Mouse (Mus musculus): ENCODE measurements around the gene Selenoo.

Selenoo gene

DNA sequence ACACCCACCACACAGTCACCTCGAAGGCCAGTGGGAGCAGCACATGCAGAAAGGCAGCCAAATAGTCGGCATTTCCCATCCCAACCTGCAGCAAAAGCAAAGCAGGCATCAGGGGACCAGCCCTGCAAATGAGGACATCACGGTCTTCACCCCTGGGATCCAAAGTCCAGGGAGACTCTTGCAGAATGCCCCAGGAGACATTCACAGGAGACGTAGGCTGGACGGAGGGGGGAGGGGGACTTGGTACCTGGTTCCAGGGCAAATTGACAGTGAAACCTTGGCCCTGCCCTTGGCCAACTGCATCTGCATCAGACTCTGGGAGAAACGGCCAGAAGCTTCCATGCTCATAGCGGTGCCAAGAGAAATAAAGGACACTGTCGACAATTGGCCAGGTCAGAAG is 37.7 kb downstream of the Selenoo start:
- DNase-seq (ENCODE audit: low read depth, low spot score) = no peak

DNA sequence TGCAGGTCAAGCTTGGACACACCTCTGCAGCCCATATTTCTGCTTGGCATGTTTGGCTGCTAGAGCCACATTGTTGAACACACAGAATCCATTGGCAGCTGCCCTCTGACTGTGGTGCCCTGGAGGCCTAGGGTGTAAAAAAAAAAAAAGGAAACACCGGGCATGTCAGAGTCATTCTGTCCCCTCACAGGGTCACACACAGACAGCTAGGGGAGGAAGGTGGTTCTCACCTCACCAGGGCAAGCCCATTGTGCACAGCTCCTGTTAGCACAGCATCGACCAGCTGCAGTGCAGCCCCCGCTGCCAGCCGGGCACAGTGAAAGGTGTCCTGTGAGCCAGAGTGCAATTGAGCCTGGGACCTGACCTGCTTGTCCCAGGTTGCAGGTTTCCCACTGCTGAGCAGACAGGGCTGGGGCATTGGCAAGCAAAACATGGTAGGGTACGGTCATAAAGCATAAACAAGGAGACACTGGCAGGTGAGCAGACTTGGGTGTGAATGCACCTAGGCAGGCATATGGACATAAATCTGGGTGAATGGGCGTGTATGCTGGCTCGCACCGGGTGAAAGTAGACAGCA is 38.6 kb downstream of the Selenoo start:
- DNase-seq (ENCODE audit: low read depth, low spot score) = no peak

DNA sequence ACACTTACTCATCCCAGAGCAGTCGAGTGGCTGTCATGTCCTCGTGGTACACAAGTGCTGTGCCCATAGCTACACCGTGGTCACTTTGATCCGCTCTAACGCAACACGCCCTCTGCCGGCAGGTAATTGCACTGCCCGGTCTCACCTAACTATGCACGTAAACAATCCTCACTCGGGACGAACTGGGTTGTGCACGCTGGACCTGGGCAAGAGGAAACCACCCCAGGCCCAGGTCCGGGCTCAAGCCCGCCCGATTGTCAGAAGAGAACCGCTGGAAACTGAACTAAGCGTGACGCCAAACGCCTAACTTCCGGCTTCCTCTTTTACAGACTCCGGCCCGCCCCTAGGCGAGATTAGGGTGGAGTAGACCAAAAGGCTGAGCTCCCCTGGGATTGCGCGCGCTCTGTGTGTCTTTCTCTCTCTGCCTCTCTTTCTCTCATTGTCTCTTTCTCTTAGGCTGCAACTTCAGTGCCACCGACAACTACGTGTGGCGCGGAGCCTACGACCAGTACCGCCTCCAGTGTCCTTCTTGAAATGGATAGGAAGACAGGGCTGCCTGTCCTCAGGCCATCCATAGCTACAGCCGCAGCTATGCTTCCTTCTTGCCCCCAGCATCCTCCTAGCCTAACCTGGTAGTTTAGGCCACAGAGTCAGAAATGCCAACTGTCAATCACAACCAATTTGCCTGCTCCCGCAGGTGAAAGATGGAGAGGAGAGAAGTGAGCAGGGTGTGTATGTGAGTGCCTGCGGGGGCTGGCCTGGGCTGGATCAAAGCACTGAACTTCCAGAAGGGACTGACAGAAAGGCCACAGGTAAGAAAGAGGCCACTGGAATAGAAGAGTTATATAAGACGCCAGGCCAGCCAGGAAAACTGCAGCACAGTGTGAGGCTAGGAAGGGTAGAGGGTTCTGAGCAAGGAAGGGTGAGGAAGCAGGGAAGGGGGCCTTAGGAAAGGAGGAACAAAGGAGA is 39.8 kb downstream of the Selenoo start, which contains the start of gene Hdac10:
Gene Hdac10, minus strand, starts transcription at position 319 of the 969 bp plus-strand sequence.
- peak; percentile 85 for DNase-seq (ENCODE audit: low read depth, low spot score)

DNA sequence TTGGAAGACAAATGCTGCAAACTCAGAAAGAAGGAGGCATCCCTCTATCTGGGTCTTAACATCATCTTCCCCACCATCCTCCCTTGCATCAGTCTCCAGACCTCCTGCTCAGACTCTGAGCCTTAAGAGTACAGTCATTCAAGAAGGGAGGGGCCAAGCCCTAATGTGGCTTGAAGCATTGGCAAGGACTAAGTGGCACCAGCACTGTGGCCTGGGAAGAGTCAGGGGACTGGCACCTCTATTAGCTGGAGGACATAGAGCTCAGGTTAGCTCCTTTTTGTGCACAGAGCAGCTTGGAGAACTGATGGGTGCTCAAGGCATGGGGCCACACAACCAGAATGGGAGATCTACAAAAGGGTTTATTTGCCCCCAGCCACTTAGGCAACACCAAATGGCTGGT is 41.4 kb downstream of the Selenoo start:
- no peak for DNase-seq (ENCODE audit: low read depth, low spot score)

DNA sequence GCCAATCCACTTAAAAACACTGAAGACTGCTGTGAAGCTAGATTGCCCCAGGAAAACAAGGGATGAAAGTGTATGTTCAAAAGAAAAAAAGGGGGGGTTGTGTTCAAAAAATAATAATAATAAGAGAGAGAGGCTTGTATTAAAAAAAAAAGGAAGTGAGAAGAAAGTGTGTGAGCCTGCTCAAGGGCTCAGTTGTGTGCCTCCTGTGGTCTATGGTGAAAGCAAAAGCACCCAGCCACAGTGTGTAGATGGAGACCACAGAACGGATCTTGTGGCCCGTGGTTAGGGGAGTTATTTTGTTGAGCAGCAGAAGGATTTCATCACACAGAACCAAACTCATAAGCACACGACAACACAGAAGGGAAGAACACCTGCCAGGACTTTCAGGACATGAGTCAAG is 42.4 kb downstream of the Selenoo start:
- DNase-seq (ENCODE audit: low read depth, low spot score) = no peak

DNA sequence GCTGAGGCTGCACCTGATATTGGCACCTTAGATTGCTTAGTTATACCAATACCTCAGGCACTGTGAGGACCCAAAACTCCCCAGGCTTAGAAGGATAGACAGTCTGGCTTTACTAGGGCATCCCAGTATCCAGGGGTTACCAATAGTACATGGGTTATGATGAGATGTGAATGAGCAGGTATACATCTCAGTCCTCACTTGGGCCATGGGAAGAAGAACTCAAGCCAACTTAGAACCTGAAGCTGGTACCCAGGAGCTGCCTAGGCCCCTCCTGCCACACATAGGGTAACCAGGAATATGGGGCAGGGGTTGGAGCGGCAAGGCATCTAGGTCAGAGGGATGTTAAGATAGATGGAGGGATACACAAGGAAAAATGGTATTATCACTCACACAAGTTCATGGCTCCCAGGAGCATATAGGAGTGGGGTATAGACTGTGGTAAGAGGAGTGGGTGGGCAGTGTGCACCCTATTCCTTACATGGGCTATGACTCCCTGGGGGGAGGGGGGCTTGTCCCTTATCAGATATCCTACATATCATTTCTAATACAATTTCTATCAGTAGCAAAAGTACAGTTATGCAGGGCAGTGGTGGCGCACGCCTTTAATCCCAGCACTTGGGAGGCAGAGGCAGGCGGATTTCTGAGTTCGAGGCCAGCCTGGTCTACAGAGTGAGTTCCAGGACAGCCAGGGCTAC is 47.7 kb downstream of the Selenoo start:
- no peak for DNase-seq (ENCODE audit: low read depth, low spot score)

DNA sequence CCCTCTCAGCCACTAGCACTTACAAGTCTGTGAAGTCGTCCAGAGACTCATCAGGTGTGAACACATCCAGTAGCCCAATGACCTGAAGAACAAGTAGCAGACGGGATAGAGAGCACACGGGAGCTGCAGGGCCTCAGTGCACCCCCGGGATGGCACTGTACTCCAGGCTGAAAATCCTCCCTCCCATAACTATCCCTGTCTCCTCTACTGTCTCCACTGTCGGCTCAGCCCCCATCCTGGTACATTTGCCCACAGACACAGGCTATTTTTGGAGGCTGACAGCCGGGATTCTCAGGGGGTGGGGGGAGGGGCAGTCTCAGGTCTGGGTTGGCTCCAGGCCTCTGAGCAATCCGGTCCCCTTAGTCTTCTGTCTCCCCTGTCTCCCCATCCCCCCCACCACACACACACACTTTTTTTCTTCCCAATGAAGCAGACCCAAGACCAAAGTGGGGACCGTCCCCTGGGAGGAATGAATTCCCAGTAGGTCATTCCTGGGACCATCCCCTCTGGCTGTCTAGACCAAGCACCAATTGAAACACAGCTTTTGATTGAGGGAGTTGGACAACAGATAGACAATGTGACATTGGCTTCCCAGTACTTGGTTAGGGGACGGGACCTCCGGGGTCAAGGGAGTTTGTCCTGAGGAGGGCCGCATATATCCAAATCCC is 48.6 kb downstream of the Selenoo start:
- no peak for DNase-seq (ENCODE audit: low read depth, low spot score)

DNA sequence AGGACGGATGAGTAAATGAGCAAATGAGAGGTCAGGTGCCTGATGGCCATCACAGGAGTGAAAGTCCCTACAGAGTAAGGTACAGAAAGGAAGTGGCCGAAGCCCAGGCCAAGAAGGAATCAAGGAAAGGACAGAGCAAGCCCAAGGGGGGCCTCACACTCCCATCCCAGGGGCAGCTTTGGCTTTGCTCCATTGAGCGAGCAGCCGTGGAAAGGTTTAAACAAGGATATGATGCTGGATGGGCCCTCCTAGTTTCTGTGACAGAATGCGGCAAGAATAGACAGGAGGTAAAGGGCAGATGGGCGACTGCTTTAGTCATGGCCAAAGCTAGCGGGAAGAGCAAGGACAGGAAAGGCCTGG is 49.1 kb downstream of the Selenoo start:
- no peak for DNase-seq (ENCODE audit: low read depth, low spot score)

DNA sequence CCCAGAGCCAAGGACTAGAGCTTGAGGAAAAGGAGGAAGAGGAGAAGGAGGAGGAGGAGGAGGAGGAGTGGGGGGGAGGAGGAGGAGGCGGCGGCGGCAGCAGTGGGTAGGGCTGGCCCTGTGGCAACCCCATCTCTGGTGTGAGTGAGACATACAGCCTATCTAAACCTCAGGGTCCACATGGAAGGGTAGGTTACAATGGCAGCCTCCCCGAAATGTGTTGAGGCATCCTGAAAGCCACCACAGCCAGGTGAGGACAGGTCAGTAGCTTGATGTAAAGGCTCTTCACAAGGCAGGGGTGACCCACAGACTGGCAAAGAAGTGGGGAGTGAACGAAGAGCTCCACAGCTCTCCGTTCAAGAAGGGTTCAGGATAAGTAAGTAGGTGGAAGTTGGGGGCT is 49.6 kb downstream of the Selenoo start:
- no peak for DNase-seq (ENCODE audit: low read depth, low spot score)

DNA sequence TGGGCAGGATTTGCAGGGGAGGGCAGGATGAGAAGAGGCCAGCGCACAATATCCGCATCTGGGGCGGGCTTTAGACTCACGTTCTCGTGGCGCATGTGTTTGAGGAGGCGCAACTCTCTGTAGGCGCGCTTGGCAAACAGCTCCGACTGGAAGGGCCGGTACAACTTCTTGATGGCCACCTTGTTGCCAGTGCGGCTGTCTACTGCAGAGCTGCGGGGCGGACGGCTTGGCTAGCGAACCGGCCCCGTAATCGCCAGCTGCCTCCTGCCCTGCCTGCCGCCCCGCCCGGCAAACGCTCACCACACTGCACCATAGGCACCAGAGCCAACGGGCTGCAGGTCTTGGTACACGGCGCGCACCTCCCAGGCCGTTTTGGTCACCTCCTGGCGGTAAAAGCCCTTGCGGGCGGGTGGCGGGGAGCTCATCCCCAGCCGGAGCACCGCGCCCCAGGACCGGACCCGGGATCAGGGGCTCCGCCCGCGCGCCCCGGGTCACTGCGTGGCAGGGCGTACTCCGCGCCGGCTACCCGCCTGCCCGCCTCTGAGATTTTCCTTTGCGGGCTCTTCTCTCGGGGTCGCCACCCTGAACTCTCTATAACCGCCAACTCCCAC is 51.3 kb downstream of the Selenoo start:
- DNase-seq (ENCODE audit: low read depth, low spot score) = no peak

DNA sequence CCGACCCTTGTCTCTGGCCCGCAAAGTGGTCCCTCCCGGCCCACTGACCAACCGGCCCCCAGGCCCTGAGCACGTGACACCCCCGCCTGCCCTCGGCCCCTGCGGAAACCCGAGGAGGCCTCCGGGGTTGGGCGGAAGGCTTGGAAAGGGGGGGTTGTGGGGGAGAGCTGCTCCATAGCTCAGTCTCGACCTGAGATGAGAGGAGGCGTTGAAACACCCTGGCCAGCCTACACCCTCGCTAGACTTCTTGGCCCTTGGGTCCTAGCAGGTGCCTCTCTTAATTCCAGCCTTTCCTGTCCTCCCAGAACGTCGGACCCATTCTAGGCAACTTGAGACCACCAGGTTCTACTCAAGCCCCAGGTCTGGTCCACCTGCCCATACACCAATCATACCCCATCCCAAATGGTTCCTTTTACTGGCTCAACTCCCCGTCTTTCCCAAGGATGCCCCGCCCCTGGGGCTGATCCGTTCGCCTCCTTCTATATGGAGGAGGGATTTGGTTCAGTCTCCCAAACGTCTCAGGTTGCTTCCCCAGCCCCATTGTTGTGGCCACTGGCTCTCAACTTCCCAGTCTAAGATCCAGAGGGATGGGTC is 51.9 kb downstream of the Selenoo start, which contains the start of gene Mapk12:
Gene Mapk12, minus strand, starts transcription at position 45 of the 594 bp plus-strand sequence.
- DNase-seq (ENCODE audit: low read depth, low spot score) = no peak

DNA sequence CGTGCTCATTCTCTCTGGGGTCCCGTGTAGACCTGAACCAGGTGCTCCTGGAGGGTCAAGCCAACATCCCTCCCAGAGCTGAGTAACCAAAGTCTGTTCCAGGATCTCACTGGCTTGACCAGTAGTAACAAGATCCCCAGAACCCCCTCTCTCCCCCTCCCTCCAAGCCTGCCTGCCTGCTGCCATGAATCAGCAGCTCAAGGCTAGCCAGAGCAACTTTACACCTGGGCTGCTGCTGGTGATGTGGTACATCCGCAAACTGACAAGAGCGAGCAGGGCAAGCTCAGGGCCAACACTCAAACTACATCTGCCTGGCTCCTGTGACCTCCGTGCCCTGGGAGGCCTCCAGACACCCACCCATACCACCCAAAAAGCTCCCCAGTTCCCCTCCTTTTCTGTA is 52.6 kb downstream of the Selenoo start:
- DNase-seq (ENCODE audit: low read depth, low spot score) = no peak

DNA sequence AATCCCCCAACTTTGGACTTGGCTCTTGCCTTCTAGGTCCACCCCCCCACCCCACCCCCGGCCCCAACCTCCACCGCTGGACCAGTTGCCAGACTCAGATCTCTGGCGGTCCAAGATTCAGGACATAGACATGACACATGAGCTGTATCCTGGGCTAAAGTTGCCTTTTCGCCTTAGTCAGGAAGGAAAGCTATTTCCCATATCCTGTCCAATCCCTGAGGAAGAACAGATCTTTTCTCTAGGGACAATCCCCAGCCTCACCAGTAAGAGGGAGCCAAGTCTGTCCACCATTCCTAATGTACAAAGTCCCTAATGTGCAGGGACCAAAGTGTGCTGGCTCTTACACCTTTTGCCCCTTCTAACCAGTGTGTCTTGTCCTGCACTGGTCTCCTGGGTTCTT is 53.0 kb downstream of the Selenoo start:
- DNase-seq (ENCODE audit: low read depth, low spot score) = no peak

DNA sequence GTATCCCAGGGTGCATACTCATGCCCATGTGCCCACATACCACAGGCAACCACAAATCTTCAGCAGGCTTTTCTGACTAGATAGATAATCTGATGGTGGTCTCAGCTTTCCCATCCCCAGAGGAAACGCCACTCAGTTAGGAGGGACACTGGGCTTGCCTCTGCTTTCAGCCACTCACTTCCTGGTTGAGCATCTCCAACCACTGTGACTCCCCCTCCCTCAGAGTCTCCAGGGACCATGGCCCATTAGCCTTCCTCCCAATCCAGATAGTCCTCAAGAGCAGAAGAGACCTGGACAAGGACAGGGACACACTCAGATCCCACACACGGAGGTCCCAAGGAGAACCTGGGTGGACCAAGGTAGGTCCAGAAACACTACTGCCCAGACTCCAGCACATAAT is 54.2 kb downstream of the Selenoo start:
- DNase-seq (ENCODE audit: low read depth, low spot score) = no peak

DNA sequence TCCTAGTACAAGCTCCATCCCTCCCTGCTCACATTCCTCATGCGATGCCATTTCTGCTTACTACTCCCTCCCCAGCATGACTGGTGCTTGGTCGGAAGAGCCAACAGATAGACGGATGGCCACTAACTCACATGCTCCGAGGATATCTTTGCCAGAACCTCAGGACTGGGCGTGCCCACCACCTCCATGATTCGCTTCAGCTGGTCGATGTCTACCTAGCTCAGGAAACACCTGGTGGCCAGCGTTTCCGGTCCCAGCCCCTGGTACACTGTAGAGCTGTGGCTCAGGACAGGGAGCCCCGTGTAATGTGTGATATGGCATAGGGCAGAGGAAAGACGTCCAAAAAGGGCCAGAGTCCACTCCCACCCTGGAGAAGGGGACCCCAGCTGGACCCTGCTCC is 56.1 kb downstream of the Selenoo start:
- no peak for DNase-seq (ENCODE audit: low read depth, low spot score)

DNA sequence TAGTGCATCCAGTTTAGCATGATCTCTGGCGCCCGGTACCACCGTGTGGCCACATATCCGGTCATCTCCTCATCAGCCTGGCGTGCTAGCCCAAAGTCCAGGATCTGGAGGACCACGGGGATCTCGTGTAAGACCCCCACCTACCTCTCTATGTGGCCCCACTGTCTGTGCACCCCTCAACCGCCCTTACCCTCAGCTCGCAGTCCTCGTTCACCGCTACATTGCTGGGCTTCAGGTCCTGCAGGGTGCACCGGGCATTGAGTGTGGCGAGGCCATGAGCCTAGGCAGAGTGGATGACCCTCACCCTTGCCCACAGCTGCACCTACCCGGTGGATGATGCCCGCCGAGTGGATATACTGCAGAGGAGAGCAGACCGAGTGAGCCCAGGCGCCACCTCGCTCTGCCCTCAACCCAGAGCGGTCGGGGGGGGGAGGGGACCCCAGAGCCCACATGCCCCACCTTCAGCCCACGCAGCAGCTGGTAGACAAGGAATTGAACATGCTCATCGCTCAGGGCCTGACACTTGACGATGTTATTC is 57.0 kb downstream of the Selenoo start:
- no peak for DNase-seq (ENCODE audit: low read depth, low spot score)

DNA sequence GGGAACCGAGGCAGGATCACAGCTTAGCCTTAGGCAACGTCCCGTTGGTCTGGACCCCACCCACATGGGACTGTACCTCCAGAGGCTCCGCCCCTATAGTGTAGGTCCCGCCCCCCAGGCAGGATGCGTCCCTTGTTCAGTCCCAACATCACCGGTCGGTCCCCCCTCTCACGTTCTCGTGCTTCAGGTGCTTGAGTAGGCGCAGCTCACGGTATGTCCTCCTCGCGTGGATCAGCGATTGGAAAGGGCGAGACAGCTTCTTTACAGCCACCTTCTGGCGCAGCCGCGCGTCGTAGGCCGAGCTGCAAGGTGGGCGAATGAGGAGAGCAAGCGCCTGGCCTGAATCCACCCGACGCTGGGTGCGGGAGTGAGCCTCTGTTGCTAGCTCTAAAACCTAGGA is 57.7 kb downstream of the Selenoo start:
- DNase-seq (ENCODE audit: low read depth, low spot score) = no peak

DNA sequence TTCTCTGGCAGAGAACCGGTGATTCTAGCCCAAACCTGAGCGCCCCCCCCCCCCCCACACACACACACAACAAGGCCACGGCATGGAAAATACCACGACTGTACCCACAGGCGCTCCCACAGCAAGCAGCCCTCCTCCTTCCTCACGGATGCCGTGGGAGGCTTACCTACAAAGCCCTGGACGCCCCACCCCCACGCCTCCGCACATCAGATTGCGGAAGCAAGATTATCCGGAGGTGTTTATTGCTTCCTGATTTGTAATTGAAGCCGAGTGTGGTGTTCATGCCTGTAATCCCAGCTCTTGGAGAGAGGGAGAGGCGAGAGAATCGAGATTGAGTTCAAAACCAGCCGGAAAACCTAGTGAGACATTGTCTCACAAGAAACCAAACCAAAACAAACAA is 58.1 kb downstream of the Selenoo start:
- no peak for DNase-seq (ENCODE audit: low read depth, low spot score)

DNA sequence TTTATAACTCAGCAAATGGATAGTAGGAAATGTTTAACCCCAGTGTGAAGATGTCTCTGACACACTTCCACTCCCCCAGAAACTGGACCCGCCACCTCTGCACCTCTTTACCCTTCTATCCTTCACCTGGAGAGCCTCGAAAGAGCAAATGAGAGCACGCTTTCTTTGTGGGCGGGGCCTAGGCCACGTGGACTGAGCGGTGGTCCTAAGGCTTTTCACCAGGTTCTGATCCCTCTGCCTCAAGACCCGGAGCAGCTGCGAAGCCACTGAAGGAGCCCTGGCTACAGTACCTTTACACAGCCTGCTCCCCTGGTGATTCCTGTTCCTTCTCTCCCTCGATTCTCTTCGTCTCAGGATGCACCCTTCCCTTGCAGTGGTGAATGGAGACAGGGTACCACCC is 58.6 kb downstream of the Selenoo start:
- no peak for DNase-seq (ENCODE audit: low read depth, low spot score)

DNA sequence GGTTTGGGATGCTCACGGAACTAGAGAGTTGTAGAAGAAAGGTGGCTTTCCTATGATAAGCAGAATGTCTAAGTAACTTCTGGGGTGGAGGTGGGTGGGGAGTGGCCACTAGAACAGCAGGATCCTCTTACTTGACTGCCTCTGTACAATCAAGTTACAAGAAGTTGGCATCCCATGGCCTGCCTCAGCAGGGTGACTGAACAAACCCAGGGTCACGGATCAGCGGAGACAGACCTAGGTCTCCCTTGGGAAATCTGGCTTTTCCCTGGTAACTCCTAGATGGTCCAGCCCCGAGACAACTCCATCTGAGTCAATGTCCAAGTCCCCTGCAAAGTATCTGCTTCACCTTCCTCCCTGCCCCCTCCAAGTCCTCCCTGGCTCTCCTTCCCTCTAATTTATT is 59.0 kb downstream of the Selenoo start:
- no peak for DNase-seq (ENCODE audit: low read depth, low spot score)

Data from 3T3-L1 (cell line).